ENCODE assay signal across 15 mouse cellular contexts in the genomic region with DNA sequence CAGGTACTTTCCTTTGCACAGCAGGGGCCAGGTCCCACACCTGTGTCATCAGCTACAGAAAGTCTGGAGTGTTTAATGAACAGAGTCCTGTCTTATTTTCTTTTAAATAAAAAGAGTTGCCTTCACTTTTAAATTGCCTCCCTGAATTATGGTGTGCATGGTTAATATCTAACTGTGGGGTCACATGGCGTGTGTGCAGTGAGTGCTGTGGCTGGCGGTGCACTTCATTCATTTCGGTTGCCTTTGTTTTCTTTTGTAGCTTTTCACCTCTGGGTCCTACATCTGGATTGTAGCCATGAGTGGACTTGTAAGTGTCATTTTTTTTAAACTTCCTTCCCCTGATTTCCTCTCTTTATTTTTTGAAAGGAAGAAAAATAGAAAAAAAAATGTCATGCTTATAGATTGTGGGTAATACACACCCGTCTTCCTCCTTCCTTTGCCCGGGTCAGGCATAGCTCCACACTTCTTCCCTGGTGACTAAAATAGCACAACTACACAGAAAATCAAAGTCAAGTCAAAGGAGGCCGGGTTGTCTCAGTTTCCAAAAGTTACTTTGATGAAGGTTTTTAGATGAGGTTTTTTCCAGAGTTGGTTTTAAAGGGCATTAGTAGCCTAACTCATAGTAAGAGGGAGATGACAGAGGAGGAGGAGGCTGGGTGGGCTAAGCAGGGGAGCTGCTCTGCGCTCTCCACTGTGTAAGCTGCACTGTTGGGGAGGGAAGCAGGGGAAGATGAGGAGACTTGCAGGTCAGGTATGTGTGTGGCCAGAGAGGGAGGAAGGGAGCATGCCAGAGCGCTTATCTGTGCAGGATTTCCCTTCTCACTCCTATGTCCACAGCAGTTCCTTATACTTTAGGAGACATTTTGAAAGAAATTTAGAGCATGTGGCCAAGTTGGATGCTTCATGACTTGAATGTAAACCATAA. TPM values are rescaled to one million over a fixed set of nuclear protein-coding genes. Genes with fewer than 3 reads are reported as not detected.
A peak's percentile ranks its signal among the peaks of the same experiment; 100 is the strongest.
DNase-seq lines count a peak whose midpoint lies in the region; ATAC-seq and TF ChIP-seq lines count a peak whose summit lies in the region.
"Had no signal": no experiment of that assay in that cellular context is flagged by ENCODE, and none has a peak within 500 bp of the region (broad histone marks: within the 10 kb centered on the region; RNA-seq: fewer than 3 reads in every experiment).

No protein-coding gene starts in this region.

- H3K27ac ChIP-seq in midbrain, embryonic 11.5 days (ENCODE audit: low read depth, low read length) = no peak overlapping the region
- no peak overlapping the region for H3K27ac ChIP-seq in midbrain, postnatal 0 days (ENCODE audit: low read depth, low read length)
- H3K27ac ChIP-seq in limb, embryonic 15.5 days = peak overlapping the region; percentile 47; the same call in 1 of the 2 replicates
- no peak overlapping the region for H3K27ac ChIP-seq in layer of hippocampus, adult 2 months
- H3K27ac ChIP-seq: left cerebral cortex, adult 2 months had no signal

- no peak overlapping the region for H3K4me2 ChIP-seq in midbrain, embryonic 11.5 days
- H3K4me2 ChIP-seq in midbrain, postnatal 0 days (ENCODE audit: low read depth, low read length, poor library complexity, severe bottlenecking) = no peak overlapping the region
- H3K4me2 ChIP-seq in limb, embryonic 15.5 days = no peak overlapping the region

- H3K4me1 ChIP-seq in midbrain, embryonic 11.5 days (ENCODE audit: control insufficient read depth, insufficient read depth, low read length) = no peaks in the 10 kb centered on the region
- no peaks in the 10 kb centered on the region for H3K4me1 ChIP-seq in midbrain, postnatal 0 days (ENCODE audit: insufficient read depth, low read length)
- H3K4me1 ChIP-seq in limb, embryonic 15.5 days = no peaks in the 10 kb centered on the region

- no peaks in the 10 kb centered on the region for H3K36me3 ChIP-seq in midbrain, embryonic 11.5 days (ENCODE audit: control insufficient read depth, insufficient read depth, low read length)
- no peaks in the 10 kb centered on the region for H3K36me3 ChIP-seq in midbrain, postnatal 0 days (ENCODE audit: insufficient read depth, low read length)
- no peaks in the 10 kb centered on the region for H3K36me3 ChIP-seq in limb, embryonic 15.5 days

- H3K27me3 ChIP-seq in midbrain, embryonic 11.5 days (ENCODE audit: control insufficient read depth, insufficient read depth, low read length) = no peaks in the 10 kb centered on the region
- H3K27me3 ChIP-seq in midbrain, postnatal 0 days (ENCODE audit: insufficient read depth, low read length) = no peaks in the 10 kb centered on the region
- no peaks in the 10 kb centered on the region for H3K27me3 ChIP-seq in limb, embryonic 15.5 days

- intact Hi-C loops in heart, postnatal 25 days (cut with DNase I) = no loop called here

- no peak overlapping the region for H3K4me3 ChIP-seq in midbrain, embryonic 11.5 days (ENCODE audit: low read depth, low read length)
- no peak overlapping the region for H3K4me3 ChIP-seq in midbrain, postnatal 0 days (ENCODE audit: low read depth, low read length)
- H3K4me3 ChIP-seq in limb, embryonic 15.5 days = no peak overlapping the region
- no peak overlapping the region for H3K4me3 ChIP-seq in layer of hippocampus, adult 2 months
- H3K4me3 ChIP-seq: left cerebral cortex, adult 2 months had no signal

- no peaks in the 10 kb centered on the region for H3K9me3 ChIP-seq in midbrain, embryonic 11.5 days (ENCODE audit: control insufficient read depth, low read length)
- H3K9me3 ChIP-seq in midbrain, postnatal 0 days (ENCODE audit: low read length) = no peaks in the 10 kb centered on the region
- no peaks in the 10 kb centered on the region for H3K9me3 ChIP-seq in limb, embryonic 15.5 days
- H3K9me3 ChIP-seq: G1E had no signal

- 79% methylated on average over 8 of the region's 8 CpGs for WGBS in midbrain, embryonic 11.5 days
- 77% methylated on average over 8 of the region's 8 CpGs for WGBS in midbrain, postnatal 0 days
- 70% methylated on average over 8 of the region's 8 CpGs for WGBS in limb, embryonic 15.5 days

- peak; percentile 86 for DNase-seq in heart, adult 11 months
- DNase-seq in heart, postnatal 25 days (ENCODE audit: low spot score) = no peak
- peak; percentile 6 for DNase-seq in midbrain, embryonic 11.5 days (ENCODE audit: low spot score, missing footprints)
- DNase-seq in midbrain, postnatal 0 days (ENCODE audit: low spot score) = no peak
- no peak for DNase-seq in layer of hippocampus, adult 2 months (ENCODE audit: low spot score in 2 of 2)
- DNase-seq in adrenal gland, postnatal 36 days = no peak
- DNase-seq in thymus, postnatal 10 days (ENCODE audit: low spot score in 2 of 2) = no peak
- DNase-seq: adrenal gland, adult 2 months; cerebellum, adult 18-20 months; right cerebral cortex, postnatal 25 days had no signal

- ATAC-seq in midbrain, embryonic 11.5 days (ENCODE audit: low FRiP score) = no peak
- ATAC-seq in midbrain, postnatal 0 days (ENCODE audit: low FRiP score) = no peak
- no peak for ATAC-seq in limb, embryonic 15.5 days (ENCODE audit: insufficient number of reproducible peaks, low FRiP score, low TSS enrichment, low read depth)

- no peak for TF ChIP-seq CTCF in midbrain, postnatal 0 days (IDR thresholded peaks at IDR 0.05)
- TF ChIP-seq CTCF in layer of hippocampus, adult 2 months (conservative IDR thresholded peaks at IDR 0.05) = no peak

- no peak overlapping the region for H3K9ac ChIP-seq in midbrain, embryonic 11.5 days (ENCODE audit: low read length)
- no peak overlapping the region for H3K9ac ChIP-seq in midbrain, postnatal 0 days (replicated peaks; ENCODE audit: low read length, poor library complexity, severe bottlenecking)
- no peak overlapping the region for H3K9ac ChIP-seq in limb, embryonic 15.5 days

RNA-seq across cellular contexts. Expression of a gene that starts 18.3 kb away (rescaled TPM):
- total RNA-seq in heart, postnatal 25 days (2021) = 1 to 10 TPM; 1.4 to 1.6 TPM
- 1.4 and 1.6 TPM in 2 replicates for polyA plus RNA-seq in midbrain, embryonic 11.5 days (2014; fragmentation: Nextera tagmentation; extraction: Ambion mirVana)
- total RNA-seq in midbrain, postnatal 0 days (2014; rRNA removed) = 0.52 and 1.3 TPM in 2 replicates
- polyA plus RNA-seq in midbrain, postnatal 0 days (2015; fragmentation: Nextera tagmentation; extraction: Ambion mirVana) = 0.49 and 0.64 TPM in 2 replicates
- polyA plus RNA-seq in limb, embryonic 15.5 days (2015; fragmentation: Nextera tagmentation; extraction: Ambion mirVana) = 3.9 and 5.0 TPM in 2 replicates
- total RNA-seq in layer of hippocampus, adult 2 months (2021) = 1 to 10 TPM in 1 of 2 experiments, under 1 TPM in 1; 0.56 to 1.0 TPM
- under 1 TPM; 0.36 to 0.46 TPM for total RNA-seq in adrenal gland, postnatal 36 days (2021)

RNA-seq across cellular contexts. Expression of a gene that starts 51.2 kb away (rescaled TPM):
- not detected for total RNA-seq in heart, postnatal 25 days (2021)
- polyA plus RNA-seq in midbrain, embryonic 11.5 days (2014; fragmentation: Nextera tagmentation; extraction: Ambion mirVana) = 0.18 TPM in 1 of 2 replicates, not detected in the other
- 0.60 TPM in 1 of 2 replicates, not detected in the other for total RNA-seq in midbrain, postnatal 0 days (2014; rRNA removed)
- polyA plus RNA-seq in midbrain, postnatal 0 days (2015; fragmentation: Nextera tagmentation; extraction: Ambion mirVana) = not detected in 2 replicates
- polyA plus RNA-seq in limb, embryonic 15.5 days (2015; fragmentation: Nextera tagmentation; extraction: Ambion mirVana) = not detected in 2 replicates
- not detected for total RNA-seq in layer of hippocampus, adult 2 months (2021)
- total RNA-seq in adrenal gland, postnatal 36 days (2021) = not detected
- total RNA-seq: adrenal gland, adult 2 months; G1E; left cerebral cortex, adult 2 months; megakaryocyte-erythroid progenitor cell, adult 5-6 weeks had no signal
- polyA plus RNA-seq: adrenal gland, adult 2 months; neural tube, embryonic 14.5 days had no signal

Comparison
In these comparisons a context has a peak if more than half of its experiments do, and no peak if none do; other contexts are left out.
1. DNase-seq: peak in heart, adult 11 months (single experiment) and midbrain, embryonic 11.5 days (single experiment); none in heart, postnatal 25 days (single experiment), midbrain, postnatal 0 days (single experiment), layer of hippocampus, adult 2 months (0 of 2), adrenal gland, postnatal 36 days (0 of 2) and thymus, postnatal 10 days (0 of 2).